Comparison of ENCODE assay signal across 28 mouse cellular contexts in the genomic region with DNA sequence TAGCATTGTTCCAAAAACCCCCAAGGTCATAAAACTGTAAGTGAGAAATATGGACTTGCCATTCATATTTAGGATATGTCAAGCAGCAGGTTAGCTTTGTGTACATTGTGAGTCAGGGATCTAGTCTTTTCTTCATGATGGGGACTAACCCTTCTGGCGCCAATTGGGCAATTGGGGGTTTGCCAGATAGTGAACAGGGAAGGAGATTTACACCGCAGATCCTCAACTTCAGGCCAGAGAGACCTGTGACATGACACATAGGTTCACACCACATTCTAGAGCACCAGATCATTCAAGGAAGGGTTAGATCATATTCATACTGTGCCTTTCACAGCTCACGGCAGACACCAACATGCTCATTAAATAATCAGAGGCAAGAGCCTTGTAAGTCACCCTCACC. TPM values are rescaled to one million over a fixed set of nuclear protein-coding genes. Genes with fewer than 3 reads are reported as not detected.
A peak's percentile ranks its signal among the peaks of the same experiment; 100 is the strongest.
DNase-seq lines count a peak whose midpoint lies in the region; TF ChIP-seq lines count a peak whose summit lies in the region.
"Had no signal": no experiment of that assay in that cellular context is flagged by ENCODE, and none has a peak within 500 bp of the region (broad histone marks: within the 10 kb centered on the region; RNA-seq: fewer than 3 reads in every experiment).

No protein-coding gene starts in this region.

- peaks cover 5% of the 10 kb centered on the region for H3K4me1 ChIP-seq in heart, embryonic 10.5 days
- no peaks in the 10 kb centered on the region; the same call in 1 of the 2 replicates for H3K4me1 ChIP-seq in bone marrow, adult 2 months (ENCODE audit: control insufficient read depth, insufficient read depth, low read length)
- H3K4me1 ChIP-seq: intestine, embryonic 15.5 days; limb, embryonic 15.5 days; midbrain, embryonic 15.5 days; neural tube, embryonic 15.5 days had no signal

- no peak for TF ChIP-seq CTCF in bone marrow, adult 2 months (IDR thresholded peaks at IDR 0.05; ENCODE audit: control insufficient read depth, insufficient read depth, low read length)

- WGBS in heart, embryonic 10.5 days: 88% methylated on average over 3 of the region's 3 CpGs
- 74% methylated on average over 3 of the region's 3 CpGs for WGBS in bone marrow, adult 2 months

- no peaks in the 10 kb centered on the region for H3K36me3 ChIP-seq in heart, embryonic 10.5 days
- H3K36me3 ChIP-seq: embryonic facial prominence, embryonic 13.5 days; forebrain, embryonic 15.5 days; intestine, embryonic 15.5 days; limb, embryonic 10.5 days; limb, embryonic 15.5 days; midbrain, embryonic 15.5 days; neural tube, embryonic 15.5 days; stomach, embryonic 15.5 days had no signal

- intact Hi-C loops in heart, postnatal 25 days (cut with DNase I): no loop called here

- no peak overlapping the region for H3K27ac ChIP-seq in heart, embryonic 10.5 days
- H3K27ac ChIP-seq in bone marrow, adult 2 months (ENCODE audit: control insufficient read depth, insufficient read depth, low read depth, low read length, poor library complexity): no peak overlapping the region
- H3K27ac ChIP-seq: embryonic facial prominence, embryonic 13.5 days; forebrain, embryonic 15.5 days; hindbrain, postnatal 0 days; intestine, embryonic 15.5 days; limb, embryonic 10.5 days; limb, embryonic 15.5 days; midbrain, embryonic 15.5 days; neural tube, embryonic 15.5 days had no signal

- TF ChIP-seq POLR2A in bone marrow, adult 2 months (IDR thresholded peaks at IDR 0.05; ENCODE audit: borderline replicate concordance, control insufficient read depth, low read depth, low read length): no peak

- DNase-seq in heart, embryonic 10.5 days (ENCODE audit: low spot score): peak; percentile 30
- DNase-seq in heart, postnatal 25 days (ENCODE audit: low spot score): no peak
- peak; percentile 74 for DNase-seq in urinary bladder, postnatal 14 days (ENCODE audit: low spot score)
- DNase-seq in urinary bladder, postnatal 10 days (ENCODE audit: low spot score): no peak
- no peak for DNase-seq in retina, embryonic 14.5 days (ENCODE audit: low spot score)
- no peak for DNase-seq in layer of hippocampus, postnatal 25 days (ENCODE audit: extremely low spot score in 1 of 2, low spot score in 1 of 2)
- DNase-seq: adrenal gland, postnatal 25 days; cerebellum, adult 18-20 months; gastrocnemius, postnatal 25 days; heart, postnatal 14 days; kidney, adult 2 months; kidney, postnatal 36 days; layer of hippocampus, postnatal 36 days; lung, embryonic 14.5 days; lung, postnatal 14 days; right cerebral cortex, postnatal 25 days; thymus, adult 18-20 months; thymus, postnatal 25 days had no signal

- H3K27me3 ChIP-seq in heart, embryonic 10.5 days (ENCODE audit: insufficient read depth, poor library complexity, severe bottlenecking): no peaks in the 10 kb centered on the region
- H3K27me3 ChIP-seq: forebrain, embryonic 15.5 days; intestine, embryonic 15.5 days; limb, embryonic 15.5 days; midbrain, embryonic 15.5 days; neural tube, embryonic 15.5 days; stomach, embryonic 15.5 days had no signal

- H3K9me3 ChIP-seq in heart, embryonic 10.5 days: no peaks in the 10 kb centered on the region
- H3K9me3 ChIP-seq: embryonic facial prominence, embryonic 13.5 days; forebrain, embryonic 15.5 days; intestine, embryonic 15.5 days; limb, embryonic 10.5 days; limb, embryonic 15.5 days; midbrain, embryonic 15.5 days; neural tube, embryonic 15.5 days; stomach, embryonic 15.5 days had no signal

- H3K4me3 ChIP-seq in heart, embryonic 10.5 days: no peak overlapping the region
- peak overlapping the region; percentile 6 for H3K4me3 ChIP-seq in bone marrow, adult 2 months (replicated peaks; ENCODE audit: control insufficient read depth, low read depth, low read length)
- H3K4me3 ChIP-seq: embryonic facial prominence, embryonic 13.5 days; forebrain, embryonic 15.5 days; intestine, embryonic 15.5 days; limb, embryonic 10.5 days; limb, embryonic 15.5 days; midbrain, embryonic 15.5 days; neural tube, embryonic 15.5 days; stomach, embryonic 15.5 days had no signal

RNA-seq across cellular contexts. Expression of a gene that starts 58.7 kb away (rescaled TPM):
- 1.5 and 2.1 TPM in 2 replicates for polyA plus RNA-seq in heart, embryonic 10.5 days (2016; fragmentation: Nextera tagmentation; extraction: Ambion mirVana)
- total RNA-seq in heart, postnatal 25 days (2021): 1 to 10 TPM; 2.9 to 4.7 TPM
- polyA plus RNA-seq in bone marrow, adult 2 months (2011; ENCODE audit: insufficient read depth, insufficient read length, low replicate concordance, missing spikeins): 2.9 and 4.3 TPM in 2 replicates
- under 1 TPM; 0.17 to 0.23 TPM for total RNA-seq in layer of hippocampus, postnatal 25 days (2021)

Comparison
In these comparisons a context has a peak if more than half of its experiments do, and no peak if none do; other contexts are left out.
1. DNase-seq: peak in heart, embryonic 10.5 days (single experiment) and urinary bladder, postnatal 14 days (single experiment); none in heart, postnatal 25 days (single experiment), urinary bladder, postnatal 10 days (single experiment), retina, embryonic 14.5 days (single experiment) and layer of hippocampus, postnatal 25 days (0 of 2).